8 mouse cellular contexts compared by ENCODE assay signal in genomic region chr6:125165328-125165891, GRCm38 (mm10). TPM values are rescaled to one million over a fixed set of nuclear protein-coding genes. Genes with fewer than 3 reads are reported as not detected.
DNase-seq lines count a peak whose midpoint lies in the region; ATAC-seq lines count a peak whose summit lies in the region.

No protein-coding gene starts in this region.

- peaks cover 22% of the 10 kb centered on the region for H3K4me1 ChIP-seq in embryonic facial prominence, embryonic 14.5 days (ENCODE audit: control insufficient read depth, insufficient read depth, low read length)
- H3K4me1 ChIP-seq in kidney, embryonic 14.5 days (ENCODE audit: control insufficient read depth, insufficient read depth, low read length) = peaks cover 24% of the 10 kb centered on the region
- H3K4me1 ChIP-seq in limb, embryonic 15.5 days = peaks cover 51% of the 10 kb centered on the region

- WGBS in embryonic facial prominence, embryonic 14.5 days = 1% methylated on average over 36 of the region's 36 CpGs
- under 1% methylated on average over 32 of the region's 36 CpGs for WGBS in kidney, embryonic 14.5 days
- WGBS in limb, embryonic 15.5 days = under 1% methylated on average over 36 of the region's 36 CpGs

- peak overlapping the region; percentile 94 for H3K4me2 ChIP-seq in embryonic facial prominence, embryonic 14.5 days (ENCODE audit: low read depth, low read length)
- peak overlapping the region; percentile 54 for H3K4me2 ChIP-seq in kidney, embryonic 14.5 days (replicated peaks; ENCODE audit: low read depth, low read length)
- peak overlapping the region; percentile 82 for H3K4me2 ChIP-seq in limb, embryonic 15.5 days

- no peaks in the 10 kb centered on the region for H3K9me3 ChIP-seq in embryonic facial prominence, embryonic 14.5 days (ENCODE audit: control insufficient read depth, low read length)
- H3K9me3 ChIP-seq in kidney, embryonic 14.5 days (ENCODE audit: control insufficient read depth, low read length) = no peaks in the 10 kb centered on the region
- H3K9me3 ChIP-seq in limb, embryonic 15.5 days = no peaks in the 10 kb centered on the region

- no peaks in the 10 kb centered on the region for H3K27me3 ChIP-seq in embryonic facial prominence, embryonic 14.5 days (replicated peaks; ENCODE audit: control insufficient read depth, insufficient read depth, low read length)
- H3K27me3 ChIP-seq in kidney, embryonic 14.5 days (ENCODE audit: control insufficient read depth, insufficient read depth, low read length) = no peaks in the 10 kb centered on the region
- no peaks in the 10 kb centered on the region for H3K27me3 ChIP-seq in limb, embryonic 15.5 days

- DNase-seq in 3T3-L1 (ENCODE audit: low read depth, low spot score) = peak; percentile 99
- peak; percentile 83 to 91 for DNase-seq in adrenal gland, postnatal 4 days (ENCODE audit: low spot score in 2 of 2)
- peak; percentile 99 for DNase-seq in embryonic facial prominence, embryonic 14.5 days (ENCODE audit: low spot score)
- DNase-seq in heart, adult 8-10 months (ENCODE audit: low spot score) = peak; percentile 97
- peak; percentile 90 to 95 for DNase-seq in monocyte, adult 2 months (ENCODE audit: low read depth in 1 of 2, low spot score in 2 of 2)
- DNase-seq in spleen, postnatal 36 days (ENCODE audit: low spot score in 2 of 2) = peak; percentile 96 to 97

- H3K4me3 ChIP-seq in embryonic facial prominence, embryonic 14.5 days (ENCODE audit: low read depth, low read length) = peak overlapping the region; percentile 70
- H3K4me3 ChIP-seq in kidney, embryonic 14.5 days (ENCODE audit: low read length) = peak overlapping the region; percentile 74
- H3K4me3 ChIP-seq in limb, embryonic 15.5 days = peak overlapping the region; percentile 74

- peak overlapping the region; percentile 95 for H3K27ac ChIP-seq in embryonic facial prominence, embryonic 14.5 days (replicated peaks; ENCODE audit: low read depth, low read length)
- peak overlapping the region; percentile 83 for H3K27ac ChIP-seq in kidney, embryonic 14.5 days (ENCODE audit: low read depth, low read length)
- H3K27ac ChIP-seq in limb, embryonic 15.5 days = peak overlapping the region; percentile 94

- peak overlapping the region; percentile 95 for H3K9ac ChIP-seq in embryonic facial prominence, embryonic 14.5 days (ENCODE audit: low read depth, low read length)
- H3K9ac ChIP-seq in kidney, embryonic 14.5 days (ENCODE audit: low read depth, low read length) = peak overlapping the region; percentile 89
- H3K9ac ChIP-seq in limb, embryonic 15.5 days = peak overlapping the region; percentile 75

- H3K36me3 ChIP-seq in embryonic facial prominence, embryonic 14.5 days (ENCODE audit: control insufficient read depth, insufficient read depth, low read length) = peaks cover 68% of the 10 kb centered on the region
- peaks cover 65% of the 10 kb centered on the region for H3K36me3 ChIP-seq in kidney, embryonic 14.5 days (ENCODE audit: control insufficient read depth, insufficient read depth, low read length)
- H3K36me3 ChIP-seq in limb, embryonic 15.5 days = peaks cover 56% of the 10 kb centered on the region

- peak; percentile 90 for ATAC-seq in embryonic facial prominence, embryonic 14.5 days (ENCODE audit: low read depth)
- peak; percentile 92 for ATAC-seq in kidney, embryonic 14.5 days (ENCODE audit: low FRiP score, low TSS enrichment)
- peak; percentile 90 for ATAC-seq in limb, embryonic 15.5 days (ENCODE audit: insufficient number of reproducible peaks, low FRiP score, low TSS enrichment, low read depth)

RNA-seq across cellular contexts. Expression of gene Gapdh, which starts 0.9 kb away (rescaled TPM):
- 1,000 to 10,000 TPM; 1,146 to 1,218 TPM for total RNA-seq in adrenal gland, postnatal 4 days (2021)
- 1,831 and 1,850 TPM in 2 replicates for polyA plus RNA-seq in embryonic facial prominence, embryonic 14.5 days (2014; fragmentation: Nextera tagmentation; extraction: Ambion mirVana)
- 1,000 to 10,000 TPM; 4,410 to 5,784 (median 5,238) TPM for total RNA-seq in heart, adult 8-10 months (2022)
- 2,196 and 2,293 TPM in 2 replicates for polyA plus RNA-seq in kidney, embryonic 14.5 days (2014; fragmentation: Nextera tagmentation; extraction: Ambion mirVana)
- 1,547 and 1,728 TPM in 2 replicates for polyA plus RNA-seq in limb, embryonic 15.5 days (2015; fragmentation: Nextera tagmentation; extraction: Ambion mirVana)

RNA-seq across cellular contexts. Expression of gene Iffo1, which starts 20.4 kb away (rescaled TPM):
- 10 to 100 TPM; 42.7 to 49.9 TPM for total RNA-seq in adrenal gland, postnatal 4 days (2021)
- 37.9 and 43.7 TPM in 2 replicates for polyA plus RNA-seq in embryonic facial prominence, embryonic 14.5 days (2014; fragmentation: Nextera tagmentation; extraction: Ambion mirVana)
- 10 to 100 TPM in 2 of 4 experiments, 1 to 10 TPM in 2; 5.2 to 11.9 (median 9.4) TPM for total RNA-seq in heart, adult 8-10 months (2022)
- polyA plus RNA-seq in kidney, embryonic 14.5 days (2014; fragmentation: Nextera tagmentation; extraction: Ambion mirVana) = 7.0 and 7.4 TPM in 2 replicates
- 26.6 and 46.8 TPM in 2 replicates for polyA plus RNA-seq in limb, embryonic 15.5 days (2015; fragmentation: Nextera tagmentation; extraction: Ambion mirVana)

RNA-seq across cellular contexts. Expression of gene Ncapd2, which starts 26.1 kb away (rescaled TPM):
- total RNA-seq in adrenal gland, postnatal 4 days (2021) = 100 to 1,000 TPM in 1 of 2 experiments, 10 to 100 TPM in 1; 95.5 to 107 TPM
- polyA plus RNA-seq in embryonic facial prominence, embryonic 14.5 days (2014; fragmentation: Nextera tagmentation; extraction: Ambion mirVana) = 76.7 and 90.8 TPM in 2 replicates
- 10 to 100 TPM; 14.3 to 18.7 (median 15.6) TPM for total RNA-seq in heart, adult 8-10 months (2022)
- polyA plus RNA-seq in kidney, embryonic 14.5 days (2014; fragmentation: Nextera tagmentation; extraction: Ambion mirVana) = 99.6 and 150 TPM in 2 replicates
- polyA plus RNA-seq in limb, embryonic 15.5 days (2015; fragmentation: Nextera tagmentation; extraction: Ambion mirVana) = 86.4 and 87.0 TPM in 2 replicates

RNA-seq across cellular contexts. Expression of gene Mrpl51, which starts 26.2 kb away (rescaled TPM):
- total RNA-seq in adrenal gland, postnatal 4 days (2021) = 100 to 1,000 TPM; 155 to 168 TPM
- polyA plus RNA-seq in embryonic facial prominence, embryonic 14.5 days (2014; fragmentation: Nextera tagmentation; extraction: Ambion mirVana) = 198 and 205 TPM in 2 replicates
- 100 to 1,000 TPM; 313 to 324 (median 318) TPM for total RNA-seq in heart, adult 8-10 months (2022)
- 203 and 238 TPM in 2 replicates for polyA plus RNA-seq in kidney, embryonic 14.5 days (2014; fragmentation: Nextera tagmentation; extraction: Ambion mirVana)
- 210 and 220 TPM in 2 replicates for polyA plus RNA-seq in limb, embryonic 15.5 days (2015; fragmentation: Nextera tagmentation; extraction: Ambion mirVana)

RNA-seq across cellular contexts. Expression of gene Nop2, which starts 33.7 kb away (rescaled TPM):
- total RNA-seq in adrenal gland, postnatal 4 days (2021) = 10 to 100 TPM; 36.5 to 36.8 TPM
- 56.4 and 60.4 TPM in 2 replicates for polyA plus RNA-seq in embryonic facial prominence, embryonic 14.5 days (2014; fragmentation: Nextera tagmentation; extraction: Ambion mirVana)
- 10 to 100 TPM; 16.5 to 21.5 (median 20.3) TPM for total RNA-seq in heart, adult 8-10 months (2022)
- polyA plus RNA-seq in kidney, embryonic 14.5 days (2014; fragmentation: Nextera tagmentation; extraction: Ambion mirVana) = 58.2 and 67.2 TPM in 2 replicates
- polyA plus RNA-seq in limb, embryonic 15.5 days (2015; fragmentation: Nextera tagmentation; extraction: Ambion mirVana) = 54.4 and 58.0 TPM in 2 replicates

Comparison
In these comparisons a context has a peak if more than half of its experiments do, and no peak if none do; other contexts are left out.
1. Peak in every context shown above with its lines: DNase-seq, ATAC-seq, H3K4me3 ChIP-seq and H3K27ac ChIP-seq.